Mouse (Mus musculus) heart, embryonic 10.5 days (tissue): ENCODE data around the gene CN725425. TPM values are rescaled to one million over a fixed set of nuclear protein-coding genes. Genes with fewer than 3 reads are reported as not detected.
A peak's percentile ranks its signal among the peaks of the same experiment; 100 is the strongest.

Experiments
- DNase-seq: peaks from one replicate; pipeline ENCODE4 v3.0.0-alpha.2; 2017; ENCODE audit warnings: low spot score
- H3K27ac ChIP-seq: fragments of 300-500 bp; sonication (generic); 2 replicates; pipeline ENCODE4 v1.5.1; 2016; ENCODE audit warnings: mild to moderate bottlenecking
- H3K27me3 ChIP-seq: fragments of 300-500 bp; sonication (generic); 2 replicates; pipeline ENCODE4 v1.6.1; 2016; ENCODE audit warnings: mild to moderate bottlenecking; ENCODE audit not compliant: poor library complexity, insufficient read depth, severe bottlenecking
- H3K36me3 ChIP-seq: fragments of 300-500 bp; sonication (generic); 2 replicates; pipeline ENCODE4 v1.6.1; 2016; ENCODE audit warnings: mild to moderate bottlenecking, moderate library complexity
- H3K4me1 ChIP-seq: fragments of 300-500 bp; sonication (generic); 2 replicates; pipeline ENCODE4 v1.6.1; 2016; ENCODE audit warnings: mild to moderate bottlenecking
- H3K4me3 ChIP-seq: fragments of 300-500 bp; sonication (generic); 2 replicates; pipeline ENCODE4 v1.5.1; 2016; ENCODE audit warnings: mild to moderate bottlenecking, moderate library complexity
- H3K9me3 ChIP-seq: fragments of 300-500 bp; sonication (generic); 2 replicates; pipeline ENCODE4 v1.6.1; 2016; ENCODE audit warnings: mild to moderate bottlenecking, moderate library complexity
- WGBS: fragments of 180-500 bp; shearing (Covaris S2); methylation state at CpG from one replicate; pipeline ENCODE4 v1.1.7; 2016; 5-methylcytosine and 5-hydroxymethylcytosine counted together
- polyA plus RNA-seq: library from polyadenylated mRNA; unstranded; fragments of >200 nt; fragmentation: Nextera tagmentation; extraction: Ambion mirVana; gene quantifications from 2 replicates; pipeline ENCODE4 v1.2.1, GENCODE M21; 2016

The CN725425 gene
- polyA plus RNA-seq, 1 experiment from 2014 or later = 0.10 TPM

GRCm38 (mm10) chr15:91186358-91186757, 12.9 kb upstream of the CN725425 start:
- Histone ChIP-seq H3K27ac (no peak overlapping the region; the same call in 1 of the 2 replicates), H3K9me3 (no peaks in the 10 kb centered on the region), H3K36me3 (no peaks in the 10 kb centered on the region), H3K4me1 (peaks cover 10% of the 10 kb centered on the region), H3K27me3 (no peaks in the 10 kb centered on the region), H3K4me3 (no peak overlapping the region)
- WGBS = 76% methylated on average over 6 of the region's 6 CpGs
- DNase-seq = no peak

GRCm38 (mm10) chr15:91190026-91190425, 9.3 kb upstream of the CN725425 start:
- no peak for DNase-seq
- WGBS = 57% methylated on average over 4 of the region's 4 CpGs
- no peak overlapping the region for H3K27ac ChIP-seq
- no peaks in the 10 kb centered on the region for H3K27me3 ChIP-seq
- no peaks in the 10 kb centered on the region for H3K9me3 ChIP-seq
- H3K4me1 ChIP-seq = peaks cover 14% of the 10 kb centered on the region
- peak overlapping the region; percentile 63 for H3K4me3 ChIP-seq
- H3K36me3 ChIP-seq = no peaks in the 10 kb centered on the region

GRCm38 (mm10) chr15:91190519-91191207, 8.6 kb upstream of the CN725425 start:
- Histone ChIP-seq H3K36me3 (no peaks in the 10 kb centered on the region), H3K27me3 (no peaks in the 10 kb centered on the region), H3K9me3 (no peaks in the 10 kb centered on the region), H3K4me1 (peaks cover 14% of the 10 kb centered on the region), H3K27ac (no peak overlapping the region), H3K4me3 (peak overlapping the region; percentile 63)
- 59% methylated on average over 17 of the region's 17 CpGs for WGBS
- DNase-seq = no peak

- Histone ChIP-seq H3K36me3 (no peaks in the 10 kb centered on the region), H3K9me3 (no peaks in the 10 kb centered on the region), H3K27ac (peak within 1 kb of the TSS; percentile 84), H3K27me3 (no peaks in the 10 kb centered on the region), H3K4me3 (peak within 1 kb of the TSS; percentile 63), H3K4me1 (peaks cover 14% of the 10 kb centered on the region)
- WGBS = 1% methylated on average over 22 of the region's 22 CpGs
- peak; percentile 89 for DNase-seq
Measured at GRCm38 (mm10) chr15:91191412-91192222, 7.7 kb upstream of the CN725425 start, which contains the start of gene Abcd2. TSS of gene Abcd2 (minus strand) at chr15:91191799.

GRCm38 (mm10) chr15:91192223-91192598, 7.1 kb upstream of the CN725425 start:
- 12% methylated on average over 7 of the region's 7 CpGs for WGBS

GRCm38 (mm10) chr15:91200833-91201232, 1.5 kb downstream of the CN725425 start:
- Histone ChIP-seq H3K36me3 (no peaks in the 10 kb centered on the region), H3K9me3 (no peaks in the 10 kb centered on the region), H3K27ac (no peak overlapping the region), H3K4me1 (no peaks in the 10 kb centered on the region), H3K27me3 (no peaks in the 10 kb centered on the region), H3K4me3 (no peak overlapping the region)
- no peak for DNase-seq
- WGBS = 80% methylated on average over 1 of the region's 1 CpGs

More at GRCm38 (mm10) chr15:91192223-91192598, 7.1 kb upstream of the CN725425 start:
- H3K4me3 ChIP-seq = peak overlapping the region; percentile 63
- no peaks in the 10 kb centered on the region for H3K27me3 ChIP-seq
- H3K36me3 ChIP-seq = no peaks in the 10 kb centered on the region
- H3K4me1 ChIP-seq = peaks cover 14% of the 10 kb centered on the region
- no peaks in the 10 kb centered on the region for H3K9me3 ChIP-seq
- peak overlapping the region; percentile 84 for H3K27ac ChIP-seq
- no peak for DNase-seq

GRCm38 (mm10) chr15:91202486-91202885, 3.2 kb downstream of the CN725425 start:
- no peak overlapping the region for H3K27ac ChIP-seq
- 84% methylated on average over 1 of the region's 1 CpGs for WGBS
- H3K4me3 ChIP-seq = no peak overlapping the region
- no peaks in the 10 kb centered on the region for H3K36me3 ChIP-seq
- no peaks in the 10 kb centered on the region for H3K9me3 ChIP-seq
- no peaks in the 10 kb centered on the region for H3K27me3 ChIP-seq
- no peak for DNase-seq
- no peaks in the 10 kb centered on the region for H3K4me1 ChIP-seq

- no peaks in the 10 kb centered on the region for H3K9me3 ChIP-seq
- WGBS = 83% methylated on average over 3 of the region's 3 CpGs
Measured at GRCm38 (mm10) chr15:91203521-91203920, 4.2 kb downstream of the CN725425 start.

GRCm38 (mm10) chr15:91206518-91206917, 7.2 kb downstream of the CN725425 start:
- Histone ChIP-seq H3K36me3 (no peaks in the 10 kb centered on the region), H3K9me3 (no peaks in the 10 kb centered on the region), H3K4me3 (no peak overlapping the region), H3K4me1 (no peaks in the 10 kb centered on the region), H3K27me3 (no peaks in the 10 kb centered on the region), H3K27ac (no peak overlapping the region)
- WGBS = 84% methylated on average over 5 of the region's 5 CpGs
- no peak for DNase-seq

More at GRCm38 (mm10) chr15:91203521-91203920, 4.2 kb downstream of the CN725425 start:
- Histone ChIP-seq H3K27me3 (no peaks in the 10 kb centered on the region), H3K27ac (no peak overlapping the region), H3K36me3 (no peaks in the 10 kb centered on the region), H3K4me1 (no peaks in the 10 kb centered on the region), H3K4me3 (no peak overlapping the region)
- DNase-seq = no peak

GRCm38 (mm10) chr15:91237294-91237693, 38.0 kb downstream of the CN725425 start:
- no peak overlapping the region for H3K27ac ChIP-seq
- WGBS = 82% methylated on average over 5 of the region's 5 CpGs

GRCm38 (mm10) chr15:91240683-91241335, 41.5 kb downstream of the CN725425 start:
- no peaks in the 10 kb centered on the region for H3K4me1 ChIP-seq
- no peaks in the 10 kb centered on the region for H3K27me3 ChIP-seq
- H3K9me3 ChIP-seq = no peaks in the 10 kb centered on the region
- no peak for DNase-seq
- no peaks in the 10 kb centered on the region for H3K36me3 ChIP-seq
- no peak overlapping the region for H3K4me3 ChIP-seq
- H3K27ac ChIP-seq = no peak overlapping the region
- 75% methylated on average over 3 of the region's 3 CpGs for WGBS

More at GRCm38 (mm10) chr15:91237294-91237693, 38.0 kb downstream of the CN725425 start:
- Histone ChIP-seq H3K4me1 (no peaks in the 10 kb centered on the region), H3K36me3 (no peaks in the 10 kb centered on the region), H3K9me3 (no peaks in the 10 kb centered on the region), H3K4me3 (no peak overlapping the region), H3K27me3 (no peaks in the 10 kb centered on the region)
- no peak for DNase-seq

GRCm38 (mm10) chr15:91250815-91251214, 51.5 kb downstream of the CN725425 start:
- no peaks in the 10 kb centered on the region for H3K27me3 ChIP-seq
- H3K36me3 ChIP-seq = no peaks in the 10 kb centered on the region
- H3K4me3 ChIP-seq = no peak overlapping the region
- 79% methylated on average over 6 of the region's 6 CpGs for WGBS
- H3K27ac ChIP-seq = no peak overlapping the region
- no peaks in the 10 kb centered on the region for H3K9me3 ChIP-seq
- no peaks in the 10 kb centered on the region for H3K4me1 ChIP-seq
- DNase-seq = no peak
